Mouse (Mus musculus) right cerebral cortex, adult 18-20 months (tissue): Measurements from ENCODE around the gene Tob1.

Experiments
- DNase-seq: peaks from one replicate; pipeline ENCODE4 v3.0.0; 2022; ENCODE audit warnings: mixed read lengths

The Tob1 gene

GRCm38 (mm10) chr11:94231821-94232552 is 20.7 kb downstream of the Tob1 start:
- DNase-seq, result peak; percentile 53

GRCm38 (mm10) chr11:94233405-94233804 is 22.2 kb downstream of the Tob1 start:
- peak; percentile 63 for DNase-seq

GRCm38 (mm10) chr11:94234380-94234779 is 23.1 kb downstream of the Tob1 start:
- DNase-seq, result no peak

- no peak for DNase-seq
Measured at GRCm38 (mm10) chr11:94234857-94235256, 23.6 kb downstream of the Tob1 start.

DNA sequence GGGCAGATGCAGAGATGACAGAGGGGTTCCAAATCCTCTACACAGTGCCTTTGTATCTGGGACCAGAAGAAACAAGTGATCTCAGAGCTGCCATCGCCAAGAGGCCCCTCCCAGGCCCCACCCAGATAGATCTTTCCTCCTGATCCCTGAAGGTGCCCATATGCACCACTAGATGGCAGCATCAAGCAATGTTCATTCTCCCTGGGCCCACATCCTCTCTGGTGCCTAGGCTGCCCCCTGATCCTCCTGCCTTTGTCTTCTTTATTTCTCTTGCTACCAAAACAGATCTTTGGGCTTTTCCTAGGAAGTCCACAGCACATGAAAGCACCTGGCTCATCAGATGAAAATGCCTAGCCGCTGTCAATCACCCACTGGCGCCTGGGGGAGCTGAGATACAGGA is 24.8 kb downstream of the Tob1 start:
- DNase-seq, result peak; percentile 85

DNA sequence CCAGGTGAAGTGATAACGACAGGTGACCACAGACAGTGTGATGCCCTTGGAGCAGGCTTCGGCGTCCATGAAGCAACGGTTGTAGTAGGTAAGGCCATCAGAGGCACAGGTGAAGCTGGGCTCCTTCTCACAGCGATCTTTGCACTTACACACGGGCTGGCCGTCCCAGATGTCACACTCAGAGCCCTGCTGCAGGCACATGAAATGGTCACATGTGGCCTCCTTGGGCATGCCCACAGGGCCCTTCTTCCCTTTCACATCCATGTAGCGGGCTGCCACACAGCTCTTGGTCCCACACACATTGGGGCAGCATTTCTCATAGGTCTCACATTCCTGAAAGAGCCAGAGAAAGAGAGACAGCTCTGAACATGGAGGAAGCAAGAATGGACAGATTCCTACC is 27.5 kb downstream of the Tob1 start:
- DNase-seq, result no peak

DNA sequence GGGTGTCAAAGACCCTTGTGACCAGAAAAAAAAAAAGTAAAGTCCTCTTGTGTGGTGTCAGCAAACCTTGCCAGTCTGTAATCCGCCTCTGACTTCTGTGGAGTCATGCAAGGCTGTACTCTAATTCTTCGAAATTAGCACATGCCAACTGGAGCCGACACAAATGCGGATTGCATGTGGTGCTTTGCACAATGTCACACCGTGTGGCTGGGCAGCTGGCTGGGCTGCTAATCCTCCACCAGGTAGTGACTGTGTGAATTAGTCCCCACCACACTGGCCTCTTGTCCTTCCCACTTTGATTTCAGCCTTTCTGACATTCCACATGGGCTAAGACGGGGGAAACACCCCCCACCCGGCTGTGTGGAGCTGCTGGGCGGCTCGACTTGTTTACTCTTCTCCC is 28.5 kb downstream of the Tob1 start:
- DNase-seq, result no peak

DNA sequence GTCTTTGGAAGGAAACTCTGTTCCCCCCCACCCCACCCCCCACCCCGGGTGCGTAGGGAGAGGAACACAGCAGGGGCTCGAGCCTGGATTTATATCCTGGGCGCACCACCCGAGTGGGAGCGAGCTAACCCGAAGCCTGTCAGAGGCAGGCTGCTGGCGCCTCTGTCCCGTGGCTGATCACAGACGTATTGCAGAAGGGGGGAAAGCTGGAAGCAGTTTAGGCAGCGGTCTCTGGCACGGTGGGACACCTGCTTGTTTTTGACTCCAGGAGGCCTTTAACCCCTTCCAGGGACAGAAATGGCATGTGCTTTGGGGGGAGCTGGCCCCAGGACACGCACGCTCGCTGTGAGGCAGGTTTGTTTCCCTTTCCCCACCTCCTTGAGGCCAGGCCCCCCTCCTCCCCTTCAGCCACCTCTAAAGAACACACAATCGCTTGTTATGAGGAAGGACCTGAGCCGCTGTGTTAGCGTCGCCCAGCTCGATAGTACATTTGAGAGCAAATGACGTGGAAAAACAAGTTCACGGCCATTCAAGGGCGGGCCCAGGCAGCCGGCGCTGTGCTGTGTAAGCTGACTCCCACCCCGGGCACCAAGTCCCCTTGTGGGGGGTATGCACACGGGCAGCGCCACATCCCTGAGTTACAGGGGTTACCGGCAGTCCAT is 31.6 kb downstream of the Tob1 start:
- DNase-seq, result no peak

DNA sequence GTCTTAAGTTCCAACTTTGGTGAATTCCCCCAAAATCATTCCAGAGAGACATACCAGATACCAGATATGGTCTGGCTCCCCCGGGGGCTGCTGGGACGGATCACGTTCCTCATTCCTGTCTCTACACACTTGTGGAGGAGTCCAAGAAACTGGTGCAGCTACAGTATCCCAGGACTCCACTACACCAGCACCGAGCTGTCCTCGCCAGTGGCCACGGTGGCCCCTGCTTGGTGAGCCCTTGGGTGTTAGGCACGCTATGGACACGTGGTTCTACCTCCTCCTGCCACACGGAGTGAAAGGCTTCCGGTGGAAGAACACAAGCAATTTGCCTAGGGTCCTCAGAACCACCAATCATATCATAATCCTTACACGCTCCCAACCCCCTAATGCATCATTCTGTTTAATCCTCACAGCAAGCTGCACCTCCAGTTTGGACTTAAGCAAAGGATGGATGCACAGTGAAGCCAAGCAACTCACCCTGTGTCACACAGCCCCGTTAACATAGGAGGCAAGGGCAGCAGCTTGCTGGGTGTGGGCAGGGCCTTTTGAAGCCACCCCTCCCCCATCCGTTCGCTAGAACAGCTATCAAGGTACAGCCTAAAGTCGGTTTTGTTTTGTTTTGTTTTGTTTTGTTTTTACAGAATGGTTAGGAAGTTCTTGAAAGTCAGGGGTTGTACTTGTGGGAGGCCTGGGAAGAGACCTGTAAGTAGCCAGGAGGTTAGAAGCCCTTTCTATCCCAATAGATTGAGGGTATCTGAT is 32.3 kb downstream of the Tob1 start:
- no peak for DNase-seq

- no peak for DNase-seq
Measured at GRCm38 (mm10) chr11:94244385-94244784, 33.1 kb downstream of the Tob1 start.

- DNase-seq, result peak; percentile 31
Measured at GRCm38 (mm10) chr11:94245955-94246788, 34.9 kb downstream of the Tob1 start, which contains the start of gene Wfikkn2. Gene Wfikkn2, minus strand, starts transcription at chr11:94246005.

DNA sequence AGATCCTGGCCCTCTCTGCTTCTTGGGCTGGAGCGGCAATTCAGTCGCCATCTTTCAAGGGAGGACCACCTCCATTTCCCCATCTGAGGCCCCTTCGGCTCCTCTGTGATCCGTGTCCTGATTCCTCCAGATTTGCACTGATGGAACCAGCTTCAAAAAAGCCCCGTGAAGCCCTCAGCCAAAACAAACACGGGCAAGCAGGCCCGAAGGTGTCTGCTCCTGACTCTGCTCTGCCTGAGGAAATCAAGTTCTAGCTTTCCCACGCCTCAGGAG is 35.5 kb downstream of the Tob1 start:
- DNase-seq, result no peak

DNA sequence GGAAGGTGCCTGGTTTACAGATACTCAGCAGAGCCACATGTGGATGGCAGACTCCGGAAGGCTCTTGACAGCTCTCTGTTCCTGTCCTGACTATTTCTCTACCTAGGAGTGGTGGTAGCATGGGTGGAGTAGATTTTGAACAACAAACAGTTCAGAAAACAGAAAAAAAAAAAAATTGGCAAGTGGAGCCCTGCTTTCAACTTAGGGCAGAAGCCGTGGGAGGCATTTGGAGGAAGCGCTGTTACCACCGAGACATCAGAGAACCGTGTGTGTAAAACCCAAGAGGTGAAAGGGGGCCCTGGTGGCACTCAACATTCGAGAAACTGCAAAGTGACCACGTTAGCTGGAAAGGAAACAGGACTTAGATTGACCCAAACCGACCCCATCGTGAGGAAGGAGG is 41.9 kb downstream of the Tob1 start:
- no peak for DNase-seq

- no peak for DNase-seq
Measured at GRCm38 (mm10) chr11:94253691-94254090, 42.4 kb downstream of the Tob1 start.

- DNase-seq, result no peak
Measured at GRCm38 (mm10) chr11:94255733-94256132, 44.5 kb downstream of the Tob1 start.

DNA sequence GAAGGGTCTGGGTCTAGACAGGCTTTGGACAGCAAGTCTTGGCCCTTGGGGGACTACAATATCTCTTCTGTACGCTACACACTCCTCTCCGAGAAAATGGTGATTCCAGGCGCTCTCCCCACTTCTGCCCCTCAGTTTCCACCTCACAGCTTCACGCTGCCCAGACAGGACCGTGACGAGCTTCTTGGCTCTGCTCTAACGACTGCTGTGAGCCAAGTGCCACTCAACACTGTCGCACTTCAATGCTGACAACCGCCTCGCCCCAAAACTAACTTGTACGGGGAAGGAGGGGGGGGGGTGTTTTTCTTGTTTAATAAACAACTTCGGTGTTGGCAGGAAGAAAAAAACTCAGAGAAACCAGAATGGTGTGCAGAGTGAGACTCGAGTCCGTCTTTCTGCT is 46.7 kb downstream of the Tob1 start:
- no peak for DNase-seq

DNA sequence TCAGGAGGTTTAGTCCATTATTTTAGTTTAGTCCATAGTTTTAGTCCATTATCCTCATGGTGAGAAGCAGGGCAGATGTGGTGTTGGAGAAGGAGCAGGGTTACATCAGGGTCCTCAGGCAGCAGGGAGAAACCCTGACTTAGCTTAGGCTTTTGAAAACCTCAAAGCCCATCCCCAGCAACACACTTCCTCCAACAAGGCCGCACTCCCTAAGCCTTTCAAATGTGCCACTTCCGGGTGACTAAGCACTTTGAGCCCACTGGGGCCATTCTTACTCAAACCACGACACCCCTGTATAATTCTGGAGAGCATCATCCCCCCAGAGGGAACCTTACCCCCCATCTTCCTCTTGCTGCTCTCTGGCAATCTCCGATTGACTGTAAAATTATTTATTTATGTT is 48.6 kb downstream of the Tob1 start:
- DNase-seq, result no peak

DNA sequence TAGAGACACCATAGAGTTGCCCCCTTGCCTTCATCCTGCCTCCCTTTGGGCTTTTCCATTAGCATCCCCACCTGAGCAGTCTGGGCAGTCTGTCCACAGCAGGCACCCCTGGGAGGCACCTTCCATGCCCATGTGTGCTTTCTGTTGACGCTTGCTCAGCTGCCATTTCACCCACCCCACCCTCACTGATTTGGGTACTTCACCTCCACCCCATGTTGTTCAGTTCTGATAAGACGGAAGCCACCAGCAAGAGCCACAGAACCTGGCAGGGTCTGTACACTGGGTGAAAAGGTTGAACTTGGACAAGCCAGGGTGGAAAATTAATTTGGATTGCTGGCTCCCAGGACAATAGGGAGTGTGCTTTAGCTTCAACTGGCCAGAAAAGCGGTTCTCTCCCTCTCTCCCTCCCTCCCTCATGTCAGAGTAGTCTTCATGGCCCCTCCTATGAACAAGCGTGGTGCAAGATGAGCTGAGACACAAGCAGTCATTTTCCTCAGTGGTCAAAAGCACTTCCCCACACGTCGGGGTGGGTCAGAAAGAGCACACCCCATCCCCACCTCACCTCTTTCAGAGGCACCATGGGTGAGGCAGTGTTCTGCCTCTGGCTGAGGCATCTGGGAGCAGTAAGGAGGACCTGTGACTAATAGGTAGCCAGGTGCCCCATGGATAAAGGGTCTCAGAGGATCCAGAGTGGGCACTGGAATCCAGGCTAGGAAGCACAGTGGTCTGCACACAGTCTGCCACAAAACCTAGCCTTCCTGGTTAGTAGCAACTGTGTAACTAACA is 50.5 kb downstream of the Tob1 start:
- DNase-seq, result no peak
